Mouse (Mus musculus) neutrophil, adult 65 days (primary cell): ENCODE results near the gene Gm8369. TPM values are rescaled to one million over a fixed set of nuclear protein-coding genes. Genes with fewer than 3 reads are reported as not detected.

Experiments used
- total RNA-seq: library from RNA; stranded (reverse); gene quantifications from 2 replicates; pipeline ENCODE4 v1.2.4, GENCODE M21; 2023

The Gm8369 gene
- total RNA-seq, result 1.5 and 2.4 TPM in 2 replicates

GRCm38 (mm10) chr19:11485746-11486145, at the start of gene Gm8369:
Gene Gm8369 (plus strand): TSS chr19:11485938.

DNA sequence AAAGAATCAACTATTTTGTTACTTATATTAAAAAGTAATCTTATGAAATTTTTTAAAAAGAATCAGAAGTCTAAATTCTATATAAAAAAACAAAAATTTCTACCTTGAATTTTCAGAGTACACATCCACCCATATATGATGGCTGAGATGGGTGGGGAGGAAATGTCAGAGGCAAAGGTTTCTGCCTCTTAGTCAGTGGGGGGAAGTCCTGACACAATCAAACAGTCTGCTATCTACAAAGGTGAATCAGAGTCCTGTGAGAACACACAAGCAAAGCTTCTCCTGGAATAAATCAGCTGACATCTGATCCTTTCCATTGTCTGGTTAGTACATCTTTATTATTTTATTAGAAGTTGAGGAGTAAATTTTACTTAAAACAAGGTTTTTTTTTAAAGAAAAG, 42.4 kb upstream of the Gm8369 start, which contains the start of gene Ms4a4b:
TSS of gene Ms4a4b (plus strand) at position 216 of the 400 bp plus-strand sequence.

DNA sequence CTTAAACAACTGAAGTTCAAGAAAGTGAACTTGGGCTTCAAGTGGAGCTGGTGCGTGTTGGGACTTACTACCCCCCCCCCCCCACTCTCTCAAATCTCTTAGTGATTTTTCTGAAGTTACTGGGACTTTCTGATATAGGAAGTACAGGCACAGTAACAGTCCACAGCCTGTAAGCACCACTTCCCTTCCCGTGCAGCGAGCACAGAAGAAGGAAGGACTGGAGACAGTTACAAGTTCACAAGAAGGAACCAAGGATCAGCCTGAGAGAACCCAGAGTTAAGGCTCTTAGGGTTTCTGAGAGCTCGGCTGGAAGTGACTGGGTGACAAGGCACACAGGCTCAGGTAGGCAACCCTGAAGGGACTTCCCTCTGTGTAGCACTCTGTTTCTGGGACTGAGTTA, 16.5 kb upstream of the Gm8369 start, which contains the start of gene Ms4a6c:
TSS of gene Ms4a6c (plus strand) at position 152 of the 400 bp plus-strand sequence.

GRCm38 (mm10) chr19:11516246-11516645, 30.5 kb downstream of the Gm8369 start, which contains the start of gene Ms4a6b:
Gene Ms4a6b (plus strand): TSS chr19:11516512.

GRCm38 (mm10) chr19:11536593-11536992, 50.9 kb downstream of the Gm8369 start, which contains the start of gene Ms4a4d:
Gene Ms4a4d (plus strand): TSS chr19:11536801.

Other genes with a start within 250 kb of the Gm8369 start
- 0.86 and 0.95 TPM in 2 replicates for gene Ms4a1, start 219.7 kb upstream of the Gm8369 start, total RNA-seq
- not detected in 2 replicates for gene Ms4a5, start 202.1 kb upstream of the Gm8369 start, total RNA-seq
- gene Ms4a14, start 171.5 kb upstream of the Gm8369 start, total RNA-seq, result not detected in 2 replicates
- 0.25 TPM in 1 of 2 replicates, not detected in the other for gene Ms4a7, start 149.8 kb upstream of the Gm8369 start, total RNA-seq
- gene Ms4a4a, start 110.4 kb upstream of the Gm8369 start, total RNA-seq, result 8.6 and 9.1 TPM in 2 replicates
- 26.6 and 27.6 TPM in 2 replicates for gene Ms4a4c, start 81.2 kb upstream of the Gm8369 start, total RNA-seq
- 3.4 and 5.1 TPM in 2 replicates for gene Ms4a4b, start 42.4 kb upstream of the Gm8369 start, total RNA-seq
- gene Ms4a6c, start 16.6 kb upstream of the Gm8369 start, total RNA-seq, result 117 and 149 TPM in 2 replicates
- gene Ms4a6b, start 30.6 kb downstream of the Gm8369 start, total RNA-seq, result 11.9 and 14.9 TPM in 2 replicates
- gene Ms4a4d, start 50.9 kb downstream of the Gm8369 start, total RNA-seq, result not detected in 2 replicates
- gene Ms4a6d, start 118.9 kb downstream of the Gm8369 start, total RNA-seq, result 5.6 and 9.4 TPM in 2 replicates
- gene Ms4a2, start 137.8 kb downstream of the Gm8369 start, total RNA-seq, result 3.3 and 3.5 TPM in 2 replicates
- 72.4 and 78.0 TPM in 2 replicates for gene Ms4a3, start 154.9 kb downstream of the Gm8369 start, total RNA-seq
- gene Oosp2, start 174.6 kb downstream of the Gm8369 start, total RNA-seq, result 1.0 TPM in 1 of 2 replicates, not detected in the other
- gene Oosp1, start 205.2 kb downstream of the Gm8369 start, total RNA-seq, result not detected in 2 replicates
- gene Oosp3, start 211.1 kb downstream of the Gm8369 start, total RNA-seq, result not detected in 2 replicates